Mouse (Mus musculus) CH12F3 (cell line): Measurements from ENCODE around the gene Fam160a1.

Experiments used
- in situ Hi-C: fragments of 300-500 bp; cut with MboI; formaldehyde crosslinking; loops from 2 replicates; pipeline ENCODE4 v1.14.3; 2020; ENCODE audit warnings: low sequenced_read_pairs

Gene Fam160a1

GRCm38 (mm10) chr3:85757435-85757834, 59.7 kb downstream of the Fam160a1 start:
- in situ Hi-C loops, result no loop called here

DNA sequence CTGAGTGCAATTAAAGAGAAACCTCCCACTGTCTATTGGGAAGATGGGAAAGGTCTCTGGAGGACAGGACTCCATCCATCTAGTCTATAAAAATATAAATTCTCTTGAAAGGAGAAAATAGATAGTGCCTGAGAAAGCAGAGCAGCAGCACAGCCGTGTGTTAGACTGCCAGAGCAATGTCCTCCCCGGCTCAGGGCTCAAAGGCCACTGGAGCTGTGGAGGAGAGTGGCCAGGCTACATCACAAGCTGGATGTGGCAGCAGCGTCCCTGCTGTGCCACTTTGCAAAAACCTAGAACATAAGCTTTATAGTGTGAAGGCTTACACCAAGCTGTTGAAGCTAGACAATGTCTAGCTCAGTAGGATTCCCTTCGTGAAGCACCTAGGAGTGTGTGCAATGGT, 67.7 kb downstream of the Fam160a1 start:
- in situ Hi-C loops, result no loop called here

- in situ Hi-C loops, result no loop called here
These were observed 68.2 kb downstream of the Fam160a1 start for GRCm38 (mm10) chr3:85748863-85749262.

GRCm38 (mm10) chr3:85746116-85746515, 71.0 kb downstream of the Fam160a1 start:
- in situ Hi-C loops, result no loop called here

DNA sequence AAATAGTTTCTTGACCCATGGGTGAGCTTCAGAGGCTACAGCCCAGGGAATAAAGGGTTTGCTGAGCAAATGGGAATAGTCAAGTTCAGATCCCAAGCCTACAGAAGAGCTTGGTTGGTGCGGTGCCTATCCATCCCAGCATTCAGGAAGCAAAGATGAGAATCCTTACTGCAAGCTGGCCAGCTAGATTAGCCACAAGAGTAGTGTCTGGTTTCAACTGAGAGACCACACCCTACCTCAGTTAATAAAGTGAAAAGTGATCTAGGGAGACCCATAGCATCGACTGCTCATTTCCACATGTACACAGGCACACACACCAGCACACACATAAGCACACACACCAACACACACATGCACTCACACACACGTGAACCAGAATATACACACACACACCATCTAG, 75.3 kb downstream of the Fam160a1 start:
- in situ Hi-C loops, result no loop called here

- in situ Hi-C loops, result no loop called here
These were observed 78.5 kb downstream of the Fam160a1 start for GRCm38 (mm10) chr3:85738591-85738990.

- in situ Hi-C loops, result no loop called here
These were observed 83.0 kb downstream of the Fam160a1 start for GRCm38 (mm10) chr3:85733939-85734729.

DNA sequence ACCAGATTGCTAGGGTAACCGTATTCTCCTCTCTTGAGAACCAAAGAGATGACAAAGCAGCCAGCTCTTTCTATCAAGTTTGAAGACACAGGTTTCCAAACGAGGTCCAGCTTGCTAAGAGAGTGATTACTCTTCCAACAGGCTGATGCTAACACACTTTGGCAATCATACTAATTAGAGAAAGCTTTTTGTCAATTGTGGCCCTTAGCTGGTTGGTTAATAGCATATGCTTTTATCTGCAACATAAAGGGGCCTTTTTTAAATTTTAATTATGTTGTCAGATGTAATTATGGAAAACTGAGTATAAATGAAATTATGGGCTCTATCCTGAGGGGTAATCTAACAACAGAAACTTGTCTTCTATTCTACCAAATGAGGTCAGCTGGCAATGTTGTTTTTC, 89.9 kb downstream of the Fam160a1 start:
- in situ Hi-C loops, result no loop called here

DNA sequence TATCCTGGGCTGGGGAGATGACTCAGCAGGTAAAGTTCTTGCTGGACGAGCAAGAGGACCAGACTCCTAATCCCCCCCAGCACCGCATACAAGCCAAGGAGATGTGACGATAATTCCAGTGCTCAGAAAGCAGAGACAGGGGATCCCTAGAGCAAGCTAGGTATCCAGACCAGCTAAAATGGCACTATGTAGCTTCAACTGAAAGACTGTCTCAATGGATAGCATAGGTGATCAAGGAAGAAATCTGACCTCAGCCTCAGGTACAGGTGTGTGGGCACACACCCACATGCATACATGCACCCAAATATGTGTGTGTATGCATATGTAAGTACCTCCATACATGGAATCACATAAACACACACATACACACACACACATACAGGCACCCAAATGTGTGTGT, 91.1 kb downstream of the Fam160a1 start:
- in situ Hi-C loops, result no loop called here

DNA sequence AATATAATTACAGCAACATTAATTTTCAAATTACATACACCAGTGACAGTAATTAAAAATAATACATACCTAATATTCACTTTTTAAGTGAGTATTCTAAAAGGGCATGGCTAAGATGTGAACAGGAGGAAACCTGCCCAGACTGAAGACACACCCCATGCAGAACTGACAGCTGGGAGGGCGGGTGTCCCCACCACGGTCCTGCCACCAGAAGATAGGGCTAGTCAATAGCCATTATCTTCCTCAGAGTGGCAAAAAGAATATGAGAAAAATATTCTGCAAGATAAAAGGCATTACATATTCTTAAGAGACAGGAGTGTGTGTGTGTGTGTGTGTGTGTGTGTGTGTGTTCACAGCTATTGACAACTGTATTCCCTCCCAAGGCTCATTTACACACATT, 92.0 kb downstream of the Fam160a1 start:
- in situ Hi-C loops, result no loop called here

GRCm38 (mm10) chr3:85722581-85722980, 94.5 kb downstream of the Fam160a1 start:
- in situ Hi-C loops, result loop anchor here (25.0 kb wide), 1 partner anchor 190 kb away; no protein-coding TSS in a partner anchor

DNA sequence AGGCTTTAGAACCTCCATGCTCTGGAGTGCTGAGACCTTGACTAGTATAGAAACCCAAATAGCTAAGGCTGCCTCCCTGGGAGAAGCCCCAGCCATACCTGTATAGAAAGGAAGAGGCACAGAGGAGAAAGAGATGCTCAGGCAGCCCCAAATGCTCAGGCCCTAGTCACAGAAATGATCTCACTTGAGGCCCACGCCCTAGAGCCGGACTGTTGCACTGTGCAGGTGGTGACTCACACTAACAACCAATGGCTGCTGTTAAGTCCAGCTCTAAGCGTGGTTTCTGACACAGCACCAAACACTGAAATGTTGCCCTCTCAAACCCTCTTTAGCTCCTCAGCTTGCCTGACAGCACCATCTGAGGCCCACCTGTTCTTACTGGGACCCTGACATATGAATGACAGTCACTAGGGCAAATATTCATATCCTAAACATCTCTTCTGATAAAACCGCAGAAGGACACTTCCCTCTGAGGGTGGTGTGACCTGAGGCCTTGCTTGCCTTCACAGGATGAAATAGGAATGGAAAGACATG, 101.3 kb downstream of the Fam160a1 start:
- in situ Hi-C loops, result loop anchor here (25.0 kb wide), 1 partner anchor 196 kb away; no protein-coding TSS in a partner anchor

- in situ Hi-C loops, result loop anchor here (25.0 kb wide), 1 partner anchor 198 kb away; no protein-coding TSS in a partner anchor
These were observed 103.0 kb downstream of the Fam160a1 start for GRCm38 (mm10) chr3:85713936-85714709.

DNA sequence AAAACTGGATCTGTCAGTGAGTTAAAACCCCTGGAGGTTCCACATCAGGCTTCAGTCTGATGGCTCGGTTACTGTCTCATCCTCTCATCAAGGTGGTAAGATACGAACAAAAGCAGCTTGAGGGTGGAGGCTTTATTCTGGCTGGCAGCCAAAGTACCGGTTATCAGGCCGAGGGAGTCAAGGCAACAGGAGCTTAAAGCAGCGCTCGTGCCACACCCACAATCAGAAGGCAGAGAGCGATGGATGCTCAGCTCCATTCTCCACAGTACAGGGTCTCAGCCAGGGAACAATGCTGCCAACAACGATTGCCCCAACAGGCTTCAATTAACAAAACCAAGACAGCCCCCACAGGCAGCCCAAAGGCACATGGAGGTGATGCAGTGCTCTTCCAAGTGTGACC, 106.4 kb downstream of the Fam160a1 start:
- in situ Hi-C loops, result loop anchor here (25.0 kb wide), 1 partner anchor 202 kb away; no protein-coding TSS in a partner anchor

- in situ Hi-C loops, result loop anchor here (25.0 kb wide), 1 partner anchor 205 kb away; no protein-coding TSS in a partner anchor
These were observed 109.7 kb downstream of the Fam160a1 start for GRCm38 (mm10) chr3:85707421-85707820.

GRCm38 (mm10) chr3:85703141-85703882, 113.8 kb downstream of the Fam160a1 start:
- in situ Hi-C loops, result loop anchor here (25.0 kb wide), 1 partner anchor 209 kb away; no protein-coding TSS in a partner anchor

- in situ Hi-C loops, result no loop called here
These were observed 118.6 kb downstream of the Fam160a1 start for GRCm38 (mm10) chr3:85698496-85698895.

DNA sequence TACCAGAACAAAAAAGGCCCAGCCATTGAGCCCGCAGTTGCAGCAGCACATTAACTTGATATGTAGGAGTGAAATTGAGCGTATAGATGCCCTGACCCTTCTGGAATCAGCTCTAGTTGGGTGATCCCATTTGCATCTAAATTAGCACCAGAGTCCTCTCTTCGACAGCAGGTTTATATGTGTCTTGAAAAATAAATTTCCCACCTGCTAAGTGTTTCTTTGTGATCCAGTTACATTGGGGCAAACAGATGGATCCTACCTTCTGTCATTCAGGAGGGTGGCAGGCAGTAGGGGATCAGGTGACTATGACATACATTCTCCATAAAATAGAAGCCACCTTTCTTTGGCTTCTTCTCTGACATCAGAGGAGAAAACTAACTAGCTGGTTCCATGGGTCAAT, 122.0 kb downstream of the Fam160a1 start:
- in situ Hi-C loops, result no loop called here

DNA sequence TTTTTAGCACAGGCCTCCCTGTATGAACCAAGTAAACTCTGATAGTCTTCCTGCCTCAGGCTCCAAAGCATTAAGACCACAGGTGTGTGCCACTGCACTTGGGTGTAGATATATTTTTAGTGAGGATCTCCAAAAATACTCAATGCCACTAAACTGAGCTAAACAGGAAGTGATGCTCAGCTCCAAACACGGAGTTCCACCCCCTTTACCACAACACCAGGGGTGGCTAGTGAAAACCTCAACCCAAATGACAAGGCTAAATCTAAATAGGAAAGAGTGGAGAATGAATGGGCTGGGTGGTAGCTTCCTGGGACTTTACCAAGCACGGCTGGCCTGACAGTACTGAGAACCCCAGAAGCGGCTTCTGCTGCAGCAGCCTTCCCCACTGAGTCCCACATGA, 124.1 kb downstream of the Fam160a1 start:
- in situ Hi-C loops, result no loop called here

DNA sequence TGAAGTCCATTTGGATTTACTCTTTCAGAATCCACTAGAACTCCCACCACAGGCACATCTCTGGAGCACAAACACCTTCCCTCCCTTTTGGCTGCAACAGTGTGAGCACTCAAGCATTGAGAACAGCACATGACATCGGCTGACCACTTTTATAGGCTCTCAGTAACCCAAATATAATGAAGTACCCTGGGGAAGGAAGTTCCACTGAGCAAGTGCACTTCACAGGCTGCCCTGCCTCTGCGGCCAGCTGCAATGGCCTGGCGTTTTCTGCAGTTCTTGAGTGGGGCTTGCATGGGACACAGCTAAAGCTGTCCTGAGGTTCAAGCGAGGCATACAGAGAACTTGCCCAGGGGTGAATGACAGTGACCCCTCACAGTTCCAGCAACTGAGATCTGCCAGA, 126.0 kb downstream of the Fam160a1 start:
- in situ Hi-C loops, result no loop called here

- in situ Hi-C loops, result no loop called here
These were observed 128.8 kb downstream of the Fam160a1 start for GRCm38 (mm10) chr3:85688341-85688740.
